Mouse (Mus musculus): Measurements from ENCODE around the gene Sf3b1.

- TF ChIP-seq CTCF (IDR thresholded peaks at IDR 0.05; ENCODE audit: extremely low read depth, insufficient read depth, low read length) = no peak
- TF ChIP-seq POLR2A (IDR thresholded peaks at IDR 0.05; ENCODE audit: extremely low read depth, insufficient read depth, low read length) = no peak
Measured at GRCm38 (mm10) chr1:54965159-54965995, 61.9 kb downstream of the Sf3b1 start.
